Mouse (Mus musculus) embryonic facial prominence, embryonic 13.5 days (tissue): ENCODE measurements around the gene Dkkl1. TPM values are rescaled to one million over a fixed set of nuclear protein-coding genes. Genes with fewer than 3 reads are reported as not detected.
A peak's percentile ranks its signal among the peaks of the same experiment; 100 is the strongest.

ENCODE experiments used
- ATAC-seq: fragments of 200-750 bp; cut with Nextera tagmentation; 2 replicates; pipeline ENCODE4 v1.8.0; 2017; ENCODE audit warnings: low read depth; ENCODE audit not compliant: insufficient number of reproducible peaks, insufficient read depth, low FRiP score, low TSS enrichment
- H3K27ac ChIP-seq: fragments of 300-500 bp; sonication (generic); 2 replicates; pipeline ENCODE4 v1.5.1; 2015; ENCODE audit warnings: moderate library complexity, mild to moderate bottlenecking, inconsistent platforms
- H3K27me3 ChIP-seq: fragments of 300-500 bp; sonication (generic); 2 replicates; pipeline ENCODE4 v1.6.1; 2015; ENCODE audit warnings: mild to moderate bottlenecking, inconsistent platforms
- H3K36me3 ChIP-seq: fragments of 300-500 bp; sonication (generic); 2 replicates; pipeline ENCODE4 v1.6.1; 2015; ENCODE audit warnings: mild to moderate bottlenecking, inconsistent platforms
- H3K4me1 ChIP-seq: fragments of 300-500 bp; sonication (generic); 2 replicates; pipeline ENCODE4 v1.6.1; 2015; ENCODE audit warnings: inconsistent platforms
- H3K4me2 ChIP-seq: fragments of 300-500 bp; sonication (generic); 2 replicates; pipeline ENCODE4 v1.6.1; 2015; ENCODE audit warnings: moderate library complexity, mild to moderate bottlenecking, inconsistent platforms
- H3K4me3 ChIP-seq: fragments of 300-500 bp; sonication (generic); 2 replicates; pipeline ENCODE4 v1.5.1; 2015; ENCODE audit warnings: mild to moderate bottlenecking, inconsistent platforms
- H3K9ac ChIP-seq: fragments of 300-500 bp; sonication (generic); 2 replicates; pipeline ENCODE4 v1.6.1; 2015; ENCODE audit warnings: mild to moderate bottlenecking, inconsistent platforms
- H3K9me3 ChIP-seq: fragments of 300-500 bp; sonication (generic); 2 replicates; pipeline ENCODE4 v1.6.1; 2016; ENCODE audit warnings: inconsistent platforms
- WGBS: fragments of 180-500 bp; shearing (Covaris S2); methylation state at CpG from one replicate; pipeline ENCODE4 v1.1.7; 2015; ENCODE audit warnings: mixed read lengths; 5-methylcytosine and 5-hydroxymethylcytosine counted together
- polyA plus RNA-seq: library from polyadenylated mRNA; unstranded; fragments of >200 nt; fragmentation: Nextera tagmentation; extraction: Ambion mirVana; gene quantifications from 2 replicates; pipeline ENCODE4 v1.2.1, GENCODE M21; 2015

The Dkkl1 gene
- polyA plus RNA-seq, 1 experiment from 2014 or later: 3.0 TPM

DNA sequence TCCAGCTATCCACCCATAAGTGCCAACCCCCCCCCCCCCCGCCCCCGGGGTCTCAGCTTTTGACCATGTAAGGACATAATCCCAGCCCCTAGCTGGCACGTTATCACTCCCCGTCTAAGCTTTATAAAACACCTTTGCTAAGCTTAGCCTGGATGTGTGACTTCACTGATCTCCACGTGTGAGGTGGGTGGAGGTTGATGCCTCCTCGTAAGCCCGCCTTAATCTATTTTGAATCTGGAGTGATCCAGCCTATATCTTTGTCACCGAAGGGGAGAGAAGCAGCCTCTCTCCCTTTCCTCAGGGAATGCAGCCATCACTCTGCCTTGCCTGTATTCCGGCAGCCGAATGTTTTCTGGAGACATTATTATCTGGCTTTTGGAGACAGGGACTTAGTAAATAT is 9.3 kb downstream of the Dkkl1 start:
- no peak for ATAC-seq
- H3K4me1 ChIP-seq: no peaks in the 10 kb centered on the region
- no peaks in the 10 kb centered on the region for H3K36me3 ChIP-seq
- no peak overlapping the region for H3K4me2 ChIP-seq
- H3K9me3 ChIP-seq: no peaks in the 10 kb centered on the region
- 59% methylated on average over 10 of the region's 10 CpGs for WGBS
- no peak overlapping the region for H3K9ac ChIP-seq
- H3K4me3 ChIP-seq: no peak overlapping the region
- H3K27me3 ChIP-seq: peaks cover 11% of the 10 kb centered on the region
- no peak overlapping the region for H3K27ac ChIP-seq

DNA sequence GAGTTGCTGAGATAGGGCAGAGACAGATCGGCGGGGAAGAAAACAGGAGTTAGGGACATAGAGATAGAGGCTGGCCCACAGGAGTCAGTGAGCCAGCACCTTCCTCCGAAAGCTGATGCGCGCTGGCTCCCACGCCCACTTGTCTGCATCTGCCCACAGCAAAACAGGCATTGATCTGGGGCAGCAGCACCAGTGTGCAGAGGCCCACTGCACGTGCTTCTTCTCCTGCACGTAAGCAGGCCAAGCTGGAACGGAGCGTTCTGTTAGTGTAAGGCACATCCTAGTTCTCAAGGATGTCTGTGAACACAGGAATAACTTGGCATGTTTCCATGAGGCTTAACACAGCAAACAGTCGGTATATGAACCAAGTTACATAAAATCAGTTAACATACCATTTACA is 13.0 kb downstream of the Dkkl1 start:
- H3K9me3 ChIP-seq: no peaks in the 10 kb centered on the region
- peaks cover 14% of the 10 kb centered on the region for H3K27me3 ChIP-seq
- 81% methylated on average over 11 of the region's 11 CpGs for WGBS

DNA sequence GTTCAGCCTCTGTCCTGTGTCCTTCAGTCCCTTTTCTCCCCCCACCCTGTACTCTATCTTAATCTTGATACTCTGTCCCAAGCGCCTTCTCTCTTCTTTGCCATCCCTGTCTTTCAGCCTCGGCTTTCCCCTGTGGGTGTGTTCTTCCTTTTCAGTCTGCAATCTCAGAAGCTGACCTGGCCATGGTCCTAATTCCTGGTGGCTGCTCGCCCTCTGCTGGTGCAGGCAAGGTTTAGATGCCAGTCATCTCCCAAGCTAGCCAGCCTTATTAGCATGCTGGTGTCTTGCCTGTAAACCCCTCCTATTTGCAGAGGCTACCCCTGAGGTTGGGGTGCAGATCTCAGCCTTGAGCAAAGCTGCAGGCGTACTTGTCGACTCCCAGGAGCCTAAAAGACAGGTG is 13.5 kb downstream of the Dkkl1 start:
- Histone ChIP-seq H3K27ac (no peak overlapping the region), H3K9ac (no peak overlapping the region), H3K9me3 (no peaks in the 10 kb centered on the region), H3K4me2 (no peak overlapping the region), H3K27me3 (peaks cover 14% of the 10 kb centered on the region), H3K36me3 (no peaks in the 10 kb centered on the region), H3K4me3 (no peak overlapping the region), H3K4me1 (no peaks in the 10 kb centered on the region)
- WGBS: 12% methylated on average over 5 of the region's 5 CpGs
- no peak for ATAC-seq

More for the DNA sequence above, 13.0 kb downstream of the Dkkl1 start:
- Histone ChIP-seq H3K4me2 (no peak overlapping the region), H3K36me3 (no peaks in the 10 kb centered on the region), H3K4me3 (no peak overlapping the region), H3K27ac (no peak overlapping the region), H3K9ac (no peak overlapping the region), H3K4me1 (no peaks in the 10 kb centered on the region)
- ATAC-seq: no peak

DNA sequence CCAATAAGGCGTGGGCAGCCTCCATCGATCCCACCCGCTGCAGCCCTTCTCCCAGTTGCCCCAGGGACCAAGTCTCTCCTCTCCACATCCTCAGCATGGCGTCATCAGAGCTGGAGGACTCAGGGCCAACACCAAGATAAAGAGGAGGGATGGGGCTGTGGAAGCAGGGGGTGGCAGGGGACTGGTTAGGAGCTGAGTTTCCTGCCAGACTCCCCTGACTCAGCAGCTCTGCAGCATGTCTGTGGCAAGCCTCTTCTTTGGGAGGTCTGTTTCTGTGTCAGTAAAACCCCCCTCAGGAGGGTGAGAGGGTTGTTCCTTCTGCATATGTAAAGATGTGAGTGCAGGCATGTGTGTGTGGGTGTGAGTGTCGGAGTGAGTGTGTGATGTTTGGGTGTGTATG is 15.0 kb downstream of the Dkkl1 start:
- no peak overlapping the region for H3K4me2 ChIP-seq
- peaks cover 14% of the 10 kb centered on the region for H3K27me3 ChIP-seq
- H3K27ac ChIP-seq: no peak overlapping the region
- H3K36me3 ChIP-seq: no peaks in the 10 kb centered on the region
- H3K4me3 ChIP-seq: no peak overlapping the region
- H3K4me1 ChIP-seq: peaks cover 2% of the 10 kb centered on the region; the same call in 1 of the 2 replicates
- H3K9me3 ChIP-seq: no peaks in the 10 kb centered on the region
- no peak overlapping the region for H3K9ac ChIP-seq
- WGBS: 59% methylated on average over 5 of the region's 5 CpGs
- no peak for ATAC-seq

DNA sequence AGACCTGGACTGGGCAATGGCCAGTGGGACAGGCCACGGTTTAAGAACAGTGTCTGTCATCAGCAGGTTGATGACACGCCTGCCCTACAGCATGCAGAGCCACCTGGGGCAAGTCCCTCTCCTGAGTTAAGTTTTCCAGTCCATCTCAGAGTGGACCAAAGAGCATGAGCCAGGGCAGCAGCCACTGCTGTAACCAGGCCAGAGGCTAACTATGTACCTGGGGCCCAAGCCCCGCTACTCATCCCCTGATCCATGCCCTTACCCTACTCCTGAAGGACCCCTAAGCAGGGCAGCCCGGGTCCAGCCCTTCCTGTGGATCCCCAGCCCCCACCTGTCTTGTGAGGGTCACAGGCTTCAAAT is 15.8 kb downstream of the Dkkl1 start:
- peaks cover 22% of the 10 kb centered on the region for H3K27me3 ChIP-seq
- no peak for ATAC-seq

DNA sequence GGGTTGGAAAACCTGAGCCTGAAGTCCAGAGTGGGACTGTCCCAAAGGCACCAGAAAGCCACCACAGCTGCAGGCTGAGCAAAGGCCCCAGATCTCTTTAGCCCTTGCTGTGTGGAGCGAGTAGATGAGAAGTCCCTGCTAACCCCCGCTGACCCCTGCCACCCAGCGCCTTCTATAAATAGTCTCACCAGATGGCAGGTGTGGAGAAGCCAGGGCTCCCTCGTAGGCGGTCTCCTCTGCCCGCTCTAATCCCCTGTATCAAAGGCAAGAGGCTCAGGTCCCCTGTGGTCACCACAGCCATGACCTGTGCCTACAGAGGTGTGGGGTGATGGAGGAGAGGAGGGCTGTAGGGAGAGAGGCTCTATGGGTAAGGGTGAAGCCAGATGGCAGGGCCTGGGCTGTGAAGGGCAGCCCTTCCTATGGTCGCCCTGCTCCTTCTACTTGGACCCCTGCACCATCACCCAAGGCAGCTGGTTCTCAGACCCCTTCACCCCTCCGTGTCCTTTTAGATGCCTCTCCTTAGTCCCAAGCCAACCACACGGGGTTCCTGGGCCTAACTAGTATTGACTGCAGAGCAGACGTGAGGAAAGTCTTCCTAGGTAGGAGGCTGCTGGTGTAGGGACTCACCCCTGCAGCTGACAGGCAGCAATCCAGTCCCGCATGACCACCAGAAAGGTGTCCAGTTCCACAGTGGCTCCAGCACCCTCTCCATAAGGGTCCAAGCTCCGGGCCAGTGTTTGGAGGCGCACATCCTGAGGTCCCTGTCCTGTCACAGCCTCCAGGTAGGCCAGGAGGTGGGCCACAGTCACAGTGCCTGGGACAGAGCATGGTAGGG is 16.4 kb downstream of the Dkkl1 start:
- Histone ChIP-seq H3K9ac (no peak overlapping the region), H3K4me3 (no peak overlapping the region), H3K4me1 (peaks cover 9% of the 10 kb centered on the region; the same call in 1 of the 2 replicates), H3K4me2 (no peak overlapping the region), H3K27ac (no peak overlapping the region), H3K36me3 (no peaks in the 10 kb centered on the region), H3K9me3 (no peaks in the 10 kb centered on the region), H3K27me3 (peaks cover 26% of the 10 kb centered on the region)
- no peak for ATAC-seq
- WGBS: 62% methylated on average over 13 of the region's 13 CpGs

More for the DNA sequence above, 15.8 kb downstream of the Dkkl1 start:
- H3K9me3 ChIP-seq: no peaks in the 10 kb centered on the region
- no peak overlapping the region for H3K4me2 ChIP-seq
- H3K4me3 ChIP-seq: no peak overlapping the region
- no peak overlapping the region for H3K9ac ChIP-seq
- WGBS: 86% methylated on average over 4 of the region's 4 CpGs
- no peak overlapping the region for H3K27ac ChIP-seq
- peaks cover 9% of the 10 kb centered on the region; the same call in 1 of the 2 replicates for H3K4me1 ChIP-seq
- H3K36me3 ChIP-seq: no peaks in the 10 kb centered on the region

DNA sequence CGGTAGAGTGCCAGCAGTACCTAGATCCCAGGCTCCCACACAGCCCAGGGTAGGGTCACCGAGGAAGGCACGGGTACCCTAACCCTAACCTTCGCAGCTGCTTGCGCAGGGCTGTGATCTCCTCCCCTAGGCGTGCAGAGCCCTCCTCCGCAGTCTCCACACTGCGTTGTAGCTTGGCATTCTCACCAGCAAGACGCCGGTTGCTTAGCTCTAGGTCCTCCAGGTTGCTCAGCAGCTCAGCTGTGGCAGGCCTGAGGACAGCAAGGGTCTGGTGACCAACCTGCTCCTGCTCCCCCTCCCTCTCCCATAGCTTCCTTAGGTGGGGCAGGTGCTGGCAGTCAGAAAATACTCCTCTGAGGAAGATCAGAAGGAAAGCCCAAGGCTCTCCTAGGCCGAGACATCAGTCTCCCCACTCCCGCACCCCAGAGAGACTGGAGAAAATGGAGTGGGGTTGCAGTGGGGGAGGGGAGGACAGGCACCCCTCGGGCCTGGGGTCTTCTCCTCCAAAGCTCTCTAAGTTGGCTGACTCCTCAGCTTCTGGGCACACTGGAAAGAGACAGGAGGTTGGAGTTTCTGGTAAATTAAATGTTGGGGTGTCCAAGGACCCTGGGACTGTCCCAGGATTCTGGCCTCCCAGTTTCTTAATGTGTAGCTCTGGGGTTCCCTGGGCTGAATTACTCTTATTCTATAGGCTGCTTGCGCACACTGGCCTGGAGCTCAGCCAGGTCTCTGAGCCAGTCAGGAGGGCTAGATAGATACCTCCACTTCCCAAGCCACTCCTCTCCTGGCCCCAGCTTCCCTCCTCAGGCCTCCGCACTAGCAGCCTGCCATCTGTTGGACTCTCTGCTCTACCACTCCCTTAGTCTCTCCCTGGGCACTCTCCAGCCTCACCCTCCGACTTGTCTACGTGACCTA is 17.8 kb downstream of the Dkkl1 start:
- no peak overlapping the region for H3K27ac ChIP-seq
- no peaks in the 10 kb centered on the region for H3K9me3 ChIP-seq
- no peak for ATAC-seq

DNA sequence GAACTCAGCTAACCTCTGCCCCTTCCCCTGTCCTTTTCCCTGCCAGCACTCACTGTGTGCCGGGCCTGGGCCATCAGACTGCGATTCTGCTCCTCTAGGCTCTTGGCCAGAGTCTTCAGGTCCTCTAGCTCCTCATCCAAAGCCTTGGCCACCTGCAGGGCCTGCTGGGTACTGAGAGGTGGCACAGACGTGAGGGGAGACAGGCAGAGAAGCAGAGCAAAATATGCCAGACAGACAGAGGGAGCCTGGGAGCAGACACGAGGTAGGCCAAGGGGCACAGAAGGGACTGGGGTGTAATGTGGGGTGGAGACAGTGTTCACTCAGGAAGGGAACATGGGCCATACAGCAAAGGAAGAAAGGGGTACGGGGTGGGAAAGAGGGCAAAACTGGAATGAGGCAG is 18.5 kb downstream of the Dkkl1 start:
- Histone ChIP-seq H3K4me1 (peaks cover 9% of the 10 kb centered on the region; the same call in 1 of the 2 replicates), H3K9me3 (no peaks in the 10 kb centered on the region), H3K27ac (no peak overlapping the region), H3K36me3 (no peaks in the 10 kb centered on the region), H3K27me3 (peaks cover 34% of the 10 kb centered on the region), H3K9ac (no peak overlapping the region), H3K4me3 (no peak overlapping the region), H3K4me2 (no peak overlapping the region)
- no peak for ATAC-seq
- WGBS: 57% methylated on average over 5 of the region's 5 CpGs

More for the DNA sequence above, 17.8 kb downstream of the Dkkl1 start:
- Histone ChIP-seq H3K4me3 (no peak overlapping the region), H3K36me3 (no peaks in the 10 kb centered on the region), H3K4me1 (peaks cover 9% of the 10 kb centered on the region; the same call in 1 of the 2 replicates), H3K27me3 (peaks cover 32% of the 10 kb centered on the region), H3K4me2 (no peak overlapping the region), H3K9ac (no peak overlapping the region)
- 69% methylated on average over 17 of the region's 17 CpGs for WGBS

DNA sequence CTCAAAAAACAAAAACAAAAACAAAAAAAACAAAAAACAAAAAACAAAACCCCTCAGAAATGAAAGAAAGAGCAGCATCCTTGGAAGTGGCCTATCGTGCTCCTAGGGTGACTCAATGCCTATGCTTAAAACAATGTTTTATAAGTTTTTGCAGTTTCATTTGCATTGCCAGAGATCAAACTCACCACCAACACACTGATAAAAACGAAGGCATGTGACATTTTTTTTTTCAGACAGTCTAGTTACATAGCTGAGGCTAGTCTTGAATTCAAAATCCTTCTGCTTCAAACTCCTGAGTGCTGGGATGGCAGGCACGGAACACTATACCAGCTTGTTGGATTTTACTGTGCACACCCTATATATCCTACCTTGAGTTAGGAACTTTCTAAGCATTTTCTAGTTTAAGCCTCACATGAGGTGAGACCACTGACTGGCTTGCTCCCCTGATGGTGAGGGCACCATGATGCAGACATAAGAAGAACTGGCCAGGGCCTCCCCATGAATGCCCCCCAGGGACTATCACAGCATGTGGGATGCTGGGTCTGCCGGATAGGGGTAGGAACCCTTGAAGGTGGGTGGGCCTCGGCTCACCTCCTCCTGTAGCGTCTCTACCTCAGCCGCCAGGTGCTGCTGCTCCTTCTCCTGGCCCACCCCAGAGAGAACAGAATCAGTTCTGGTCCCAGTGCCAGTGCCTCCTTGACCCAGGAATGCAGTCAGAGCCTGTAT is 19.2 kb downstream of the Dkkl1 start:
- H3K27ac ChIP-seq: no peak overlapping the region
- ATAC-seq: no peak
- no peak overlapping the region for H3K4me3 ChIP-seq
- no peaks in the 10 kb centered on the region for H3K36me3 ChIP-seq
- no peaks in the 10 kb centered on the region for H3K9me3 ChIP-seq
- no peak overlapping the region for H3K4me2 ChIP-seq
- peaks cover 9% of the 10 kb centered on the region; the same call in 1 of the 2 replicates for H3K4me1 ChIP-seq
- 78% methylated on average over 7 of the region's 7 CpGs for WGBS
- no peak overlapping the region for H3K9ac ChIP-seq
- H3K27me3 ChIP-seq: peaks cover 40% of the 10 kb centered on the region

DNA sequence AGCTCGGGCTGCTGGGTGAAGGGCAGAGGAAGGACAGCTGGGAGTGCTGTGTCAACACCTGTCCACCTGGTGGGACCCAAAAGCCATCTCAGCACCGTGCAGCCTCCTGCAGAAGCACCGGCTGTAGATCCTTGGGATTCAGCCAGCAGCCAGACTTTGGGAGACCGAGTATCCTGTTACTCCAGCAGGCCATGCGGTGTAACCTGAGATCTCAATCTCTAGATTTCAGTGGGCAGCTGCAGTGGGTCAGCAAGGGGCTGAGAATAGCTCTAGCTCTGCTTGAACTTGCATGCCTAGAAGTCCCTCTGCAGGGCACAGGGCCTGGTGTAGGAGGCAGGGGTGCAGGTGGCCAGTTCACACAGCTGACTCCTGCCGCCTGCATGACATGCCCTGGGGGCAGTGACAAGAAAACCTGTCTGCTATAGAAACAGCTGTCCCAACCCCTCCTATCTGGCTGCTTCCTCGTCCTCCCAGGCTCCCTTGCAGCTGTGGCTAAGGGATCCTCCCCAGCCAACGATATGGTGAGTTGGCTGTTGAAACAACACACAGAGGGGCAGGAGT is 20.1 kb downstream of the Dkkl1 start:
- no peak overlapping the region for H3K4me2 ChIP-seq

DNA sequence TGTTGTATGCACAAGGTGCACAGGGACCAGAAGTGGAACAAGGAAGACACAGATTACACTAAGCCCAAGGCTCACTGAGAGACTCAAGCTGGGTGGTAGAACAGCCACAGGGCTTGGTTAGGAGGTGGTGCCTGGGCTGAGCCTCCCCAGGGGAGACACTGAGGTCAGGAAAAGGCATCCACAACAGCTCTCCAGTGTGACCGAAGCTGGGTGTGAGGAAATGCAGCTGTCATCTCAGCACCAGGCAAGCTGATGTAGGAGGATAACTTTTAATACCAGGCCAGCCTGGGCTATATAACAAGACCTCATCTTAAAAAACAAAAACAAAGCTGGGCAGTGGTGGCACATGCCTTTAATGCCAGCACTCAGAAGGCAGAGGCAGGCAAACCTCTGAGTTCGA is 20.8 kb downstream of the Dkkl1 start:
- Histone ChIP-seq H3K27ac (no peak overlapping the region), H3K27me3 (peaks cover 45% of the 10 kb centered on the region), H3K4me1 (peaks cover 9% of the 10 kb centered on the region; the same call in 1 of the 2 replicates), H3K9ac (no peak overlapping the region), H3K9me3 (no peaks in the 10 kb centered on the region), H3K36me3 (no peaks in the 10 kb centered on the region), H3K4me3 (no peak overlapping the region), H3K4me2 (no peak overlapping the region)
- ATAC-seq: no peak
- WGBS: 65% methylated on average over 2 of the region's 2 CpGs

More for the DNA sequence above, 20.1 kb downstream of the Dkkl1 start:
- Histone ChIP-seq H3K27ac (peak overlapping the region; percentile 53; the same call in 1 of the 2 replicates), H3K4me1 (peaks cover 9% of the 10 kb centered on the region; the same call in 1 of the 2 replicates), H3K9me3 (no peaks in the 10 kb centered on the region), H3K27me3 (peaks cover 38% of the 10 kb centered on the region), H3K9ac (peak overlapping the region; percentile 57), H3K4me3 (no peak overlapping the region), H3K36me3 (no peaks in the 10 kb centered on the region)
- peak; percentile 20; the same call in 1 of the 2 replicates for ATAC-seq
- 5% methylated on average over 8 of the region's 8 CpGs for WGBS
